ENCODE assay signal across 26 mouse cellular contexts in the genomic region with DNA sequence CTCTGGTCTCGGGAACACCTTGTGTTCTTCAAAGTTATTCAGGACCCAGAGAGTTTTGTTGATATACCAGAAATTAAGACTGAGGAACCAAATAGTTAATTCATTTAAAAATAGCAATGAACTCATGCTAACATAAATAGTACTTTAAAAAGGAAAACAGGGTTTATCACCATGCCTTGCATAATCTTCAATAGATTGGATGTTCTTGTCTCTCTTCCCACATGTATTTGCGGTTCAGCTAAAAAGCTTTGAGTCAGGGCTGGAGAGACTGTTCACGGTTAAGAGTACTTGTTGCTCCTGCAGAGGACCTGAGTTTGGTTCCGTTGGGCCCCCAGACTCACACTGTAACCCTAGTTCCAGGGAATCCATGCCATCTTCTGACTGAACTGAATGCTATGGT. TPM values are rescaled to one million over a fixed set of nuclear protein-coding genes. Genes with fewer than 3 reads are reported as not detected.
A peak's percentile ranks its signal among the peaks of the same experiment; 100 is the strongest.
DNase-seq lines count a peak whose midpoint lies in the region; ATAC-seq and TF ChIP-seq lines count a peak whose summit lies in the region.
"Had no signal": no experiment of that assay in that cellular context is flagged by ENCODE, and none has a peak within 500 bp of the region (broad histone marks: within the 10 kb centered on the region; RNA-seq: fewer than 3 reads in every experiment).

No protein-coding gene starts in this region.

- H3K4me2 ChIP-seq in heart, postnatal 0 days (ENCODE audit: low read depth, low read length): no peak overlapping the region
- no peak overlapping the region for H3K4me2 ChIP-seq in heart, embryonic 12.5 days
- H3K4me2 ChIP-seq in hindbrain, embryonic 11.5 days (replicated peaks; ENCODE audit: low read depth, low read length): no peak overlapping the region
- H3K4me2 ChIP-seq: heart, embryonic 13.5 days; hindbrain, embryonic 12.5 days; hindbrain, embryonic 15.5 days had no signal

- no peaks in the 10 kb centered on the region for H3K9me3 ChIP-seq in heart, postnatal 0 days (replicated peaks; ENCODE audit: control insufficient read depth, low read length)
- no peaks in the 10 kb centered on the region; the same call in 1 of the 2 replicates for H3K9me3 ChIP-seq in heart, embryonic 12.5 days (replicated peaks)
- H3K9me3 ChIP-seq in MEL (replicated peaks; ENCODE audit: insufficient read depth, low read length): no peaks in the 10 kb centered on the region
- no peaks in the 10 kb centered on the region for H3K9me3 ChIP-seq in limb, embryonic 10.5 days (replicated peaks)
- no peaks in the 10 kb centered on the region for H3K9me3 ChIP-seq in hindbrain, embryonic 11.5 days (ENCODE audit: control insufficient read depth, low read length)
- H3K9me3 ChIP-seq: G1E; heart, embryonic 13.5 days; hindbrain, embryonic 12.5 days; hindbrain, embryonic 15.5 days had no signal

- peak; percentile 11; the same call in 1 of the 2 replicates for ATAC-seq in heart, postnatal 0 days (ENCODE audit: insufficient read depth, low read depth)
- no peak for ATAC-seq in heart, embryonic 12.5 days (ENCODE audit: insufficient number of reproducible peaks, low FRiP score)
- no peak for ATAC-seq in hindbrain, embryonic 11.5 days (ENCODE audit: low FRiP score)
- ATAC-seq: forebrain, embryonic 14.5 days; forebrain, postnatal 0 days; intestine, postnatal 0 days had no signal

- H3K4me3 ChIP-seq in heart, postnatal 0 days (ENCODE audit: low read depth, low read length): no peak overlapping the region
- H3K4me3 ChIP-seq in heart, embryonic 12.5 days: no peak overlapping the region
- 0 out of 4 replicates have a peak overlapping the region, but pooled peaks of 1 of the 2 experiments have one; percentile 1 for H3K4me3 ChIP-seq in MEL (ENCODE audit: control insufficient read depth in 1 of 2, insufficient read depth in 1 of 2, low read depth in 2 of 2, low read length in 2 of 2)
- H3K4me3 ChIP-seq in limb, embryonic 10.5 days: no peak overlapping the region
- no peak overlapping the region for H3K4me3 ChIP-seq in hindbrain, embryonic 11.5 days (ENCODE audit: low read depth, low read length)
- H3K4me3 ChIP-seq: heart, embryonic 13.5 days; hindbrain, embryonic 12.5 days; hindbrain, embryonic 15.5 days had no signal

- no peak for TF ChIP-seq RAD21 in MEL (IDR thresholded peaks at IDR 0.05; ENCODE audit: low read depth, low read length)

- peak overlapping the region; percentile 12; the same call in 1 of the 2 replicates for H3K27ac ChIP-seq in heart, postnatal 0 days (ENCODE audit: low read depth)
- no peak overlapping the region for H3K27ac ChIP-seq in heart, embryonic 12.5 days (ENCODE audit: poor library complexity, severe bottlenecking)
- H3K27ac ChIP-seq in MEL (ENCODE audit: control insufficient read depth, low read depth, low read length): peak overlapping the region; percentile 85
- peak overlapping the region; percentile 74; the same call in 1 of the 2 replicates for H3K27ac ChIP-seq in limb, embryonic 10.5 days
- no peak overlapping the region for H3K27ac ChIP-seq in hindbrain, embryonic 11.5 days (ENCODE audit: low read depth, low read length)
- H3K27ac ChIP-seq: heart, embryonic 13.5 days; hindbrain, embryonic 12.5 days; hindbrain, embryonic 15.5 days had no signal

- H3K4me1 ChIP-seq in heart, postnatal 0 days (ENCODE audit: control insufficient read depth, insufficient read depth): 0 out of 2 replicates have a peak, but pooled peaks cover 16% of the 10 kb centered on the region
- H3K4me1 ChIP-seq in heart, embryonic 12.5 days (replicated peaks): no peaks in the 10 kb centered on the region; the same call in 1 of the 2 replicates
- peaks cover 34 to 35% of the 10 kb centered on the region in 2 experiments for H3K4me1 ChIP-seq in MEL (ENCODE audit: control insufficient read depth in 1 of 2, insufficient read depth in 2 of 2, low read length in 2 of 2)
- H3K4me1 ChIP-seq in limb, embryonic 10.5 days: peaks cover 11% of the 10 kb centered on the region
- no peaks in the 10 kb centered on the region for H3K4me1 ChIP-seq in hindbrain, embryonic 11.5 days (replicated peaks; ENCODE audit: control insufficient read depth, insufficient read depth, low read length)
- H3K4me1 ChIP-seq: hindbrain, embryonic 12.5 days; hindbrain, embryonic 15.5 days had no signal

- no peak overlapping the region for H3K9ac ChIP-seq in heart, postnatal 0 days (replicated peaks; ENCODE audit: low read depth, low read length)
- H3K9ac ChIP-seq in heart, embryonic 12.5 days: no peak overlapping the region
- H3K9ac ChIP-seq in MEL (ENCODE audit: control insufficient read depth, low read depth, low read length, poor library complexity, severe bottlenecking): no peak overlapping the region
- no peak overlapping the region for H3K9ac ChIP-seq in hindbrain, embryonic 11.5 days (ENCODE audit: low read depth, low read length)
- H3K9ac ChIP-seq: forebrain, postnatal 0 days; heart, embryonic 13.5 days; hindbrain, embryonic 12.5 days; hindbrain, embryonic 15.5 days had no signal

- intact Hi-C loops in heart, postnatal 25 days (cut with DNase I): no loop called here

- TF ChIP-seq EP300 in heart, postnatal 0 days (IDR thresholded peaks at IDR 0.05; ENCODE audit: low read depth): no peak
- TF ChIP-seq EP300 in MEL (IDR thresholded peaks at IDR 0.05; ENCODE audit: low read depth in 1 of 2, low read length in 2 of 2): peak; percentile 96 to 97

- no peaks in the 10 kb centered on the region for H3K36me3 ChIP-seq in heart, postnatal 0 days (replicated peaks; ENCODE audit: control insufficient read depth, insufficient read depth, low read length)
- no peaks in the 10 kb centered on the region for H3K36me3 ChIP-seq in heart, embryonic 12.5 days
- peaks cover 0 to 44% of the 10 kb centered on the region in 2 experiments; a peak in 2 of 4 replicates for H3K36me3 ChIP-seq in MEL (ENCODE audit: control insufficient read depth in 1 of 2, insufficient read depth in 2 of 2, low read length in 2 of 2)
- no peaks in the 10 kb centered on the region for H3K36me3 ChIP-seq in limb, embryonic 10.5 days
- H3K36me3 ChIP-seq in hindbrain, embryonic 11.5 days (ENCODE audit: control insufficient read depth, insufficient read depth, low read length): no peaks in the 10 kb centered on the region
- H3K36me3 ChIP-seq: G1E; heart, embryonic 13.5 days; hindbrain, embryonic 12.5 days; hindbrain, embryonic 15.5 days had no signal

- no peaks in the 10 kb centered on the region for H3K27me3 ChIP-seq in heart, postnatal 0 days (ENCODE audit: control insufficient read depth, insufficient read depth, low read length)
- H3K27me3 ChIP-seq in heart, embryonic 12.5 days (replicated peaks): no peaks in the 10 kb centered on the region
- no peaks in the 10 kb centered on the region for H3K27me3 ChIP-seq in MEL (ENCODE audit: control insufficient read depth in 1 of 2, insufficient read depth in 2 of 2, low read length in 2 of 2)
- H3K27me3 ChIP-seq in limb, embryonic 10.5 days (ENCODE audit: low read depth, poor library complexity, severe bottlenecking): no peaks in the 10 kb centered on the region
- H3K27me3 ChIP-seq in hindbrain, embryonic 11.5 days (ENCODE audit: control insufficient read depth, insufficient read depth, low read length): no peaks in the 10 kb centered on the region
- H3K27me3 ChIP-seq: CH12.LX; heart, embryonic 13.5 days; hindbrain, embryonic 12.5 days; hindbrain, embryonic 15.5 days had no signal

- no peaks in the 10 kb centered on the region; the same call in 1 of the 2 replicates for H3K79me2 ChIP-seq in MEL (ENCODE audit: control insufficient read depth, insufficient read depth, low read length, poor library complexity)

- TF ChIP-seq POLR2A in MEL (IDR thresholded peaks at IDR 0.05; ENCODE audit: control insufficient read depth in 1 of 2, insufficient read depth in 1 of 2, low read depth in 1 of 2, low read length in 2 of 2, poor library complexity in 1 of 2): no peak

- no peak for TF ChIP-seq CTCF in heart, postnatal 0 days (IDR thresholded peaks at IDR 0.05; ENCODE audit: low read depth)
- no peak for TF ChIP-seq CTCF in MEL (IDR thresholded peaks at IDR 0.05 in 2 of 3, conservative IDR thresholded peaks at IDR 0.05 in 1 of 3; ENCODE audit: control insufficient read depth in 1 of 3, insufficient read depth in 1 of 3, low read depth in 2 of 3, low read length in 3 of 3, poor library complexity in 1 of 3, severe bottlenecking in 1 of 3)

- DNase-seq in heart, adult 11 months: peak; percentile 64
- DNase-seq in heart, postnatal 25 days (ENCODE audit: low spot score): no peak
- no peak for DNase-seq in heart, postnatal 0 days (ENCODE audit: low spot score)
- DNase-seq in MEL (ENCODE audit: low read depth, low spot score): peak; percentile 80
- no peak for DNase-seq in limb, embryonic 10.5 days (ENCODE audit: low spot score)
- no peak for DNase-seq in hindbrain, embryonic 11.5 days (ENCODE audit: low spot score)
- DNase-seq in cerebellum, adult 18-20 months: no peak
- DNase-seq: adrenal gland, adult 2 months; adrenal gland, postnatal 14 days; B cell, adult 2 months; cerebellum, adult 11 months; cerebellum, adult 8-10 months; cerebellum, postnatal 10 days; cerebellum, postnatal 36 days; forebrain, postnatal 0 days; gastrocnemius, postnatal 36 days; heart, postnatal 36 days; kidney, adult 2 months had no signal

- WGBS in heart, postnatal 0 days: 46% methylated on average over 4 of the region's 4 CpGs
- 64% methylated on average over 4 of the region's 4 CpGs for whole genome bisulfite sequencing in heart, embryonic 12.5 days
- 93% methylated on average over 4 of the region's 4 CpGs for WGBS in limb, embryonic 10.5 days
- WGBS in hindbrain, embryonic 11.5 days: 88% methylated on average over 4 of the region's 4 CpGs

TF ChIP-seq in MEL, 35 proteins besides CTCF, POLR2A, EP300 and RAD21 (continues in another document):
- TF ChIP-seq TBP (IDR thresholded peaks at IDR 0.05; ENCODE audit: low read depth, low read length): 0 out of 2 replicates have a peak, but pooled peaks have one; percentile 52
- no peak for TF ChIP-seq MYB (IDR thresholded peaks at IDR 0.05; ENCODE audit: low read depth, low read length)
- peak; percentile 94 for TF ChIP-seq RCOR1 (IDR thresholded peaks at IDR 0.05; ENCODE audit: low read depth, low read length)
- no peak for TF ChIP-seq POLR2AphosphoS2 (IDR thresholded peaks at IDR 0.05; ENCODE audit: low read length)
- no peak for TF ChIP-seq SMC3 (IDR thresholded peaks at IDR 0.05; ENCODE audit: low read depth, low read length)
- no peak for TF ChIP-seq CHD1 (IDR thresholded peaks at IDR 0.05; ENCODE audit: low read depth, low read length)
- peak; percentile 99 for TF ChIP-seq ETS1 (IDR thresholded peaks at IDR 0.05; ENCODE audit: low read depth, low read length)

RNA-seq across cellular contexts. Expression of a gene that starts 16.8 kb away (rescaled TPM):
- total RNA-seq in heart, postnatal 25 days (2021): 100 to 1,000 TPM; 230 to 253 TPM
- 225 and 263 TPM in 2 replicates for total RNA-seq in heart, postnatal 0 days (2014; rRNA removed; ENCODE audit: low replicate concordance)
- 130 and 144 TPM in 2 replicates for polyA plus RNA-seq in heart, postnatal 0 days (2015; fragmentation: Nextera tagmentation; extraction: Ambion mirVana)
- polyA plus RNA-seq in heart, embryonic 12.5 days (2016; fragmentation: Nextera tagmentation; extraction: Ambion mirVana): 154 and 161 TPM in 2 replicates
- 80.6 and 150 TPM in 2 replicates for total RNA-seq in MEL (2012; rRNA removed)
- 100 to 1,000 TPM; 177 to 590 TPM for polyA plus RNA-seq in MEL (2012; ENCODE audit: insufficient read depth in 1 of 2, insufficient read length in 2 of 2, low read depth in 1 of 2, low replicate concordance in 2 of 2, missing spikeins in 1 of 2)
- polyA plus RNA-seq in limb, embryonic 10.5 days (2016; fragmentation: Nextera tagmentation; extraction: Ambion mirVana): 173 and 198 TPM in 2 replicates
- polyA plus RNA-seq in hindbrain, embryonic 11.5 days (2014; fragmentation: Nextera tagmentation; extraction: Ambion mirVana): 209 and 224 TPM in 2 replicates

Comparison
In these comparisons a context has a peak if more than half of its experiments do, and no peak if none do; other contexts are left out.
1. DNase-seq: peak in heart, adult 11 months (single experiment) and MEL (single experiment); none in heart, postnatal 25 days (single experiment), heart, postnatal 0 days (single experiment), limb, embryonic 10.5 days (single experiment), hindbrain, embryonic 11.5 days (single experiment) and cerebellum, adult 18-20 months (0 of 2).
2. H3K27ac ChIP-seq: peak in heart, postnatal 0 days (single experiment), MEL (single experiment) and limb, embryonic 10.5 days (single experiment); none in heart, embryonic 12.5 days (single experiment) and hindbrain, embryonic 11.5 days (single experiment).